Mouse (Mus musculus): Measurements from ENCODE around the gene Platr17. TPM values are rescaled to one million over a fixed set of nuclear protein-coding genes. Genes with fewer than 3 reads are reported as not detected.
A peak's percentile ranks its signal among the peaks of the same experiment; 100 is the strongest.

Gene Platr17
- polyA plus RNA-seq, 1 experiment from 2014 or later: 0.55 TPM

- Histone ChIP-seq H3K36me3 (ENCODE audit: insufficient read depth, low read length) (peaks cover 26% of the 10 kb centered on the region; the same call in 1 of the 2 replicates), H3K27ac (ENCODE audit: low read length) (peak within 1 kb of the TSS; percentile 81), H3K4me2 (replicated peaks; ENCODE audit: low read depth, low read length) (peak within 1 kb of the TSS; percentile 65), H3K9me3 (ENCODE audit: low read length) (no peaks in the 10 kb centered on the region), H3K9ac (replicated peaks; ENCODE audit: low read depth) (peak within 1 kb of the TSS; percentile 44; the same call in 1 of the 2 replicates), H3K4me1 (ENCODE audit: insufficient read depth, low read depth, low read length) (peaks cover 5% of the 10 kb centered on the region; the same call in 1 of the 2 replicates), H3K4me3 (ENCODE audit: low read depth, low read length) (peak within 1 kb of the TSS; percentile 63), H3K27me3 (replicated peaks; ENCODE audit: insufficient read depth, low read length) (no peaks in the 10 kb centered on the region)
- DNase-seq (ENCODE audit: low spot score) (peak; percentile 100), ATAC-seq (peak; percentile 91)
- TF ChIP-seq EP300 (IDR thresholded peaks at IDR 0.05) (peak; percentile 75), CTCF (IDR thresholded peaks at IDR 0.05) (no peak)
- under 1% methylated on average over 32 of the region's 34 CpGs for WGBS
Measured at GRCm38 (mm10) chr17:33915671-33916250, 10.8 kb downstream of the Platr17 start, which contains the start of the genes Tapbp and Zbtb22. Gene Tapbp, plus strand, starts transcription at chr17:33915899. Gene Zbtb22, plus strand, starts transcription at chr17:33915904.

GRCm38 (mm10) chr17:33916294-33916693 lies 11.4 kb downstream of the Platr17 start:
- H3K9me3 ChIP-seq (ENCODE audit: low read length): no peaks in the 10 kb centered on the region
- DNase-seq (ENCODE audit: low spot score) (peak; percentile 56), ATAC-seq (no peak)
- peaks cover 26% of the 10 kb centered on the region; the same call in 1 of the 2 replicates for H3K36me3 ChIP-seq (ENCODE audit: insufficient read depth, low read length)
- TF ChIP-seq EP300 (IDR thresholded peaks at IDR 0.05): no peak
- no peak for TF ChIP-seq CTCF (IDR thresholded peaks at IDR 0.05)
- no peaks in the 10 kb centered on the region for H3K27me3 ChIP-seq (replicated peaks; ENCODE audit: insufficient read depth, low read length)
- WGBS: 2% methylated on average over 12 of the region's 20 CpGs
- H3K4me1 ChIP-seq (ENCODE audit: insufficient read depth, low read depth, low read length): peaks cover 9% of the 10 kb centered on the region; the same call in 1 of the 2 replicates
- H3K27ac ChIP-seq (ENCODE audit: low read length): peak overlapping the region; percentile 81
- H3K4me3 ChIP-seq (ENCODE audit: low read depth, low read length): peak overlapping the region; percentile 63
- peak overlapping the region; percentile 65 for H3K4me2 ChIP-seq (replicated peaks; ENCODE audit: low read depth, low read length)
- peak overlapping the region; percentile 44; the same call in 1 of the 2 replicates for H3K9ac ChIP-seq (replicated peaks; ENCODE audit: low read depth)

GRCm38 (mm10) chr17:33916847-33917655 lies 12.1 kb downstream of the Platr17 start:
- Histone ChIP-seq H3K4me1 (ENCODE audit: insufficient read depth, low read depth, low read length) (peaks cover 11% of the 10 kb centered on the region; the same call in 1 of the 2 replicates), H3K4me2 (replicated peaks; ENCODE audit: low read depth, low read length) (peak overlapping the region; percentile 65), H3K36me3 (ENCODE audit: insufficient read depth, low read length) (peaks cover 24% of the 10 kb centered on the region; the same call in 1 of the 2 replicates), H3K4me3 (ENCODE audit: low read depth, low read length) (peak overlapping the region; percentile 63; the same call in 1 of the 2 replicates), H3K9me3 (ENCODE audit: low read length) (no peaks in the 10 kb centered on the region), H3K27me3 (replicated peaks; ENCODE audit: insufficient read depth, low read length) (no peaks in the 10 kb centered on the region), H3K9ac (replicated peaks; ENCODE audit: low read depth) (no peak overlapping the region), H3K27ac (ENCODE audit: low read length) (peak overlapping the region; percentile 43; the same call in 1 of the 2 replicates)
- TF ChIP-seq EP300 (IDR thresholded peaks at IDR 0.05): no peak
- no peak for TF ChIP-seq CTCF (IDR thresholded peaks at IDR 0.05)
- 68% methylated on average over 30 of the region's 31 CpGs for WGBS
- DNase-seq (ENCODE audit: low spot score): no peak
- ATAC-seq: no peak

- H3K36me3 ChIP-seq (ENCODE audit: insufficient read depth, low read length): peaks cover 18% of the 10 kb centered on the region; the same call in 1 of the 2 replicates
- H3K27ac ChIP-seq (ENCODE audit: low read length): no peak overlapping the region
- no peak for ATAC-seq
- WGBS: 85% methylated on average over 16 of the region's 18 CpGs
- H3K9me3 ChIP-seq (ENCODE audit: low read length): no peaks in the 10 kb centered on the region
- H3K27me3 ChIP-seq (replicated peaks; ENCODE audit: insufficient read depth, low read length): no peaks in the 10 kb centered on the region
- no peak overlapping the region for H3K4me3 ChIP-seq (ENCODE audit: low read depth, low read length)
- peaks cover 11% of the 10 kb centered on the region; the same call in 1 of the 2 replicates for H3K4me1 ChIP-seq (ENCODE audit: insufficient read depth, low read depth, low read length)
- TF ChIP-seq EP300 (IDR thresholded peaks at IDR 0.05) (no peak), CTCF (IDR thresholded peaks at IDR 0.05) (no peak)
- H3K4me2 ChIP-seq (replicated peaks; ENCODE audit: low read depth, low read length): no peak overlapping the region
- no peak for DNase-seq (ENCODE audit: low spot score)
- H3K9ac ChIP-seq (replicated peaks; ENCODE audit: low read depth): no peak overlapping the region
Measured at GRCm38 (mm10) chr17:33917656-33918292, 12.8 kb downstream of the Platr17 start.

GRCm38 (mm10) chr17:33918293-33919203 lies 13.6 kb downstream of the Platr17 start:
- peaks cover 11% of the 10 kb centered on the region; the same call in 1 of the 2 replicates for H3K4me1 ChIP-seq (ENCODE audit: insufficient read depth, low read depth, low read length)
- peak overlapping the region; percentile 77; the same call in 1 of the 2 replicates for H3K9ac ChIP-seq (replicated peaks; ENCODE audit: low read depth)
- H3K36me3 ChIP-seq (ENCODE audit: insufficient read depth, low read length): peaks cover 13% of the 10 kb centered on the region; the same call in 1 of the 2 replicates
- H3K27me3 ChIP-seq (replicated peaks; ENCODE audit: insufficient read depth, low read length): no peaks in the 10 kb centered on the region
- TF ChIP-seq EP300 (IDR thresholded peaks at IDR 0.05) (no peak; the same call in 1 of the 2 replicates), CTCF (IDR thresholded peaks at IDR 0.05) (no peak)
- H3K4me3 ChIP-seq (ENCODE audit: low read depth, low read length): peak overlapping the region; percentile 75; the same call in 1 of the 2 replicates
- no peaks in the 10 kb centered on the region for H3K9me3 ChIP-seq (ENCODE audit: low read length)
- ATAC-seq (no peak), DNase-seq (ENCODE audit: low spot score) (peak; percentile 32)
- peak overlapping the region; percentile 98 for H3K4me2 ChIP-seq (replicated peaks; ENCODE audit: low read depth, low read length)
- H3K27ac ChIP-seq (ENCODE audit: low read length): peak overlapping the region; percentile 91; the same call in 1 of the 2 replicates
- 60% methylated on average over 37 of the region's 37 CpGs for WGBS
